Mouse (Mus musculus): ENCODE data around the gene Kctd18. TPM values are rescaled to one million over a fixed set of nuclear protein-coding genes. Genes with fewer than 3 reads are reported as not detected.

Kctd18 gene
- polyA plus RNA-seq, 1 experiment from 2014 or later = 17.4 TPM

DNA sequence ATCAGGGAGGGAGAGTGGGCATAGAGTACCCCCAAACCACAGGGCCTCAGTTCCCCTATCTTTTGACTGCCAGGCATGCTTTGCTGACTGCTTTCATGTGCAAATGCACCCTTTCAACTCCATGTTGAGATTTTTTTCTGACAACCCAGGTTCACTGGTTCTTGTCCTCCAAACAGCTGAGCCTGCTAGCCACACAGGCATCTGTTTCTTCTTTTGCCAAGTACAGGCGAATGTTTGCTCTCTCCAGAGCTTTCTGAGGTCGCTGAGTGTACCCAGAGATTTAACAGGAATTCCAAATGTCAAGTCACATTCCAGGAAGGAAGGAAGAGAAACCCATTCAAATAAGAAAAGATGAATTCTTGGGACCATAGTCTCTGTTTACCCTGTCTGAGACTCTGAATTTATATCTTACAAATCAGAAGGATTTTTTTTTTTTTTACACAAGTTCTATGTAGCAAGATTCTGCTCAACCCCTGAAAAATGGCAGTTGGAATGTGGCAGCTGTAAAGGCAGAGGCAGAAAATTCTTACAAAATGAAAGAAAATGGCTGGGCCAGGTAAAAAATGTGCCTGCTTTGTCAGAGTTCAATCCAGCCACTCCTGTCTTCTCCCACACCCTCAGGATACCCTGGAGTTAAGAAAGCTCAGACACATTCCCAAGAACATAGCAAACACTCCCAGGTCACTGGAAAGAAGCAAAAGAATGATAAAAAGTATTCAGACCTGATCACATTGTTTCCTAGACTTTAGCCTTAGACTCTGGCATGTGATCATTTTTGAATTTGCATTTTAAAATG, 71.0 kb downstream of the Kctd18 start:
- H3K9me3 ChIP-seq (replicated peaks; ENCODE audit: control insufficient read depth, low read length) = no peaks in the 10 kb centered on the region
- H3K4me2 ChIP-seq (ENCODE audit: low read depth, low read length) = no peak overlapping the region
- no peak overlapping the region for H3K9ac ChIP-seq (replicated peaks; ENCODE audit: low read length)
- no peaks in the 10 kb centered on the region for H3K27me3 ChIP-seq (ENCODE audit: control insufficient read depth, insufficient read depth, low read length)
- DNase-seq (ENCODE audit: low spot score) (peak; percentile 36), ATAC-seq (replicated peaks; ENCODE audit: insufficient number of reproducible peaks, low FRiP score, low TSS enrichment, low read depth) (no peak)
- WGBS = 19% methylated on average over 2 of the region's 2 CpGs
- H3K4me3 ChIP-seq (ENCODE audit: low read depth, low read length) = no peak overlapping the region
- H3K4me1 ChIP-seq (ENCODE audit: control insufficient read depth, insufficient read depth, low read length) = no peaks in the 10 kb centered on the region
- no peaks in the 10 kb centered on the region for H3K36me3 ChIP-seq (replicated peaks; ENCODE audit: control insufficient read depth, insufficient read depth, low read depth, low read length)
- no peak overlapping the region for H3K27ac ChIP-seq (replicated peaks; ENCODE audit: low read depth, low read length)

DNA sequence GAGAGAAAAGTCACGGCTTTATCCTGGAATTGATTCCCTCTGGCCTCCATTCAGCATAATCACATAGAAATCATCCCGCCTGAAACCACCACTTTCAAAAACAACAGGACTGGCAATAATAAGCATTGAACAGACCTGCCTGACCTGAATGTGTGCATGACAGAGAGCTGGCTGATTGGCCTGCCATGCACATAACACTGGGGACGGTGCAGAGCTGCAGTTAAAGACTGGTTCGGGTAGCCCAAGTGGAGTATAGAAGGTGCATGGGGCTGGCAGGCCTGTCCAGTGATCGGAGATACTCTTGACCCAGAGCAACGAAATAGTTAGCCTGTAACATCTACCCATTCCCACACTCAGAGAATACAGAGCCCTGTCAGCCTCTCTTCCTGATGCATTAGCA, 76.5 kb downstream of the Kctd18 start:
- H3K4me2 ChIP-seq (ENCODE audit: low read depth, low read length) = no peak overlapping the region
- DNase-seq (ENCODE audit: low spot score) (no peak), ATAC-seq (replicated peaks; ENCODE audit: insufficient number of reproducible peaks, low FRiP score, low TSS enrichment, low read depth) (no peak)
- H3K4me3 ChIP-seq (ENCODE audit: low read depth, low read length) = no peak overlapping the region
- H3K27ac ChIP-seq (replicated peaks; ENCODE audit: low read depth, low read length) = no peak overlapping the region
- WGBS = 67% methylated on average over 6 of the region's 6 CpGs
- H3K9ac ChIP-seq (replicated peaks; ENCODE audit: low read length) = no peak overlapping the region
- H3K4me1 ChIP-seq (ENCODE audit: control insufficient read depth, insufficient read depth, low read length) = no peaks in the 10 kb centered on the region
- no peaks in the 10 kb centered on the region for H3K27me3 ChIP-seq (ENCODE audit: control insufficient read depth, insufficient read depth, low read length)
- H3K36me3 ChIP-seq (replicated peaks; ENCODE audit: control insufficient read depth, insufficient read depth, low read depth, low read length) = no peaks in the 10 kb centered on the region
- no peaks in the 10 kb centered on the region for H3K9me3 ChIP-seq (replicated peaks; ENCODE audit: control insufficient read depth, low read length)

DNA sequence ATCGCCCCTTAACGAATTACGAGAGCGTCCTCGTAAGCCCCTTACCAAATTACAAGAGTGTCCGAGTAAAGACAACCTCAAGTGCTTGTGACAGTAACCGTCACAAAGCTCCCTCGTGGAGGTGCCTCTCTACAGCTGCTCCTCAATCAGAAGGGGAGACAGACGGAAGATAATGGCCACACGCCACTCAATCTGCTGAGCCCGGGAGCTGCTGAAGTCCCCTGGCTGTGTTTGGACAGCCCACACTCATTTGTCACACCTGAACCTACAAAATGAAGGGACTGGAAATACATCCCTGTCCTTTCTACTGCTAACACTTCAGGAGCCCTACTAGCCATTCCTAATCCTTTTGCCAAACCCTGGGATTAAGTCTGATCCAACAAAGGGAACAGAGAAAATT, 77.0 kb downstream of the Kctd18 start:
- no peak overlapping the region for H3K4me2 ChIP-seq (ENCODE audit: low read depth, low read length)
- H3K36me3 ChIP-seq (replicated peaks; ENCODE audit: control insufficient read depth, insufficient read depth, low read depth, low read length) = no peaks in the 10 kb centered on the region
- no peaks in the 10 kb centered on the region for H3K27me3 ChIP-seq (ENCODE audit: control insufficient read depth, insufficient read depth, low read length)
- DNase-seq (ENCODE audit: low spot score) = no peak
- no peaks in the 10 kb centered on the region for H3K4me1 ChIP-seq (ENCODE audit: control insufficient read depth, insufficient read depth, low read length)
- no peak overlapping the region for H3K4me3 ChIP-seq (ENCODE audit: low read depth, low read length)
- no peak overlapping the region for H3K9ac ChIP-seq (replicated peaks; ENCODE audit: low read length)
- no peaks in the 10 kb centered on the region for H3K9me3 ChIP-seq (replicated peaks; ENCODE audit: control insufficient read depth, low read length)
- WGBS = 52% methylated on average over 11 of the region's 11 CpGs
- H3K27ac ChIP-seq (replicated peaks; ENCODE audit: low read depth, low read length) = no peak overlapping the region
- no peak for ATAC-seq (replicated peaks; ENCODE audit: insufficient number of reproducible peaks, low FRiP score, low TSS enrichment, low read depth)

DNA sequence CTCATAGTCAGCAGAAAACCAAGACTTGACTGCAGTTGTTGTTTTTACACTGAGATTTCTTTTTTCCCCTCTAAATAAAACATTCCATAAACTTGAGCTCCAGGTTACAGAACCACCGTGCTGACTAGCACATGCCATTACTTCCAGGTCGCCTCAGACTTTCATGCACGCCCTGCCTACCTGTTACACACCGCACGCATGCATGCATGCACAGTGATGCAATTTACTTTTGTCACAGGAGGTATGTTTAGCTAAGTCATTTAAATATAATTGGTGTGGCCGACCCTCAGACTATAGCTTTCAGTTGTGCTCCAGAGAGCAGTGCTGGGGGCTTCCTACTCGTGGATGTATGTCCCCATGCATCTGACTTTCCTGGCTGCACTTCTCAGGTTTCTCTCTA, 77.7 kb downstream of the Kctd18 start:
- 44% methylated on average over 7 of the region's 7 CpGs for WGBS
- H3K36me3 ChIP-seq (replicated peaks; ENCODE audit: control insufficient read depth, insufficient read depth, low read depth, low read length) = no peaks in the 10 kb centered on the region
- H3K9ac ChIP-seq (replicated peaks; ENCODE audit: low read length) = no peak overlapping the region
- no peak overlapping the region for H3K4me2 ChIP-seq (ENCODE audit: low read depth, low read length)
- ATAC-seq (replicated peaks; ENCODE audit: insufficient number of reproducible peaks, low FRiP score, low TSS enrichment, low read depth) = peak; percentile 52; the same call in 1 of the 2 replicates
- no peaks in the 10 kb centered on the region for H3K9me3 ChIP-seq (replicated peaks; ENCODE audit: control insufficient read depth, low read length)
- no peaks in the 10 kb centered on the region for H3K27me3 ChIP-seq (ENCODE audit: control insufficient read depth, insufficient read depth, low read length)
- DNase-seq (ENCODE audit: low spot score) = peak; percentile 19
- H3K27ac ChIP-seq (replicated peaks; ENCODE audit: low read depth, low read length) = no peak overlapping the region
- H3K4me1 ChIP-seq (ENCODE audit: control insufficient read depth, insufficient read depth, low read length) = no peaks in the 10 kb centered on the region
- no peak overlapping the region for H3K4me3 ChIP-seq (ENCODE audit: low read depth, low read length)

DNA sequence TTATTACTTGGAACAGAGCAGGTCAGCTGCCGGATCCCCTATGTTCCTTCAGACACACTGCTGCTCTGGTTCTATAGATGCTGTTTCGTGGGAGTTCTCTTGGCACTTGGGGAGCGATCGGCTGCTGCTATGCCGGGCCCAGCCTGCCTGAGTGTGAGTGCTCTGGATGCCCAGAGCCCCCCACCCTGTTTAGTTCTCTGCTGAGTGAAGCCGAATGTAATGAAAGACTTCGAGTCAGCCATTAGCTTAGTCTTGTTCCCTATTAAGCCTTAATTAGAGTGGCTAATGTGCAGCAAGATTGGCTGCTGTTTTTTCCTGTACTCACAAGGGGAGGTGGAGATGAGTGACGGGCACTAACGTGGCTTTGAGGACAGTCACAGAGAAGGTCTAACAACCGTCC, 78.1 kb downstream of the Kctd18 start:
- H3K4me1 ChIP-seq (ENCODE audit: control insufficient read depth, insufficient read depth, low read length) = no peaks in the 10 kb centered on the region
- no peaks in the 10 kb centered on the region for H3K9me3 ChIP-seq (replicated peaks; ENCODE audit: control insufficient read depth, low read length)
- no peak overlapping the region for H3K9ac ChIP-seq (replicated peaks; ENCODE audit: low read length)
- no peak overlapping the region for H3K4me3 ChIP-seq (ENCODE audit: low read depth, low read length)
- ATAC-seq (replicated peaks; ENCODE audit: insufficient number of reproducible peaks, low FRiP score, low TSS enrichment, low read depth) (0 out of 2 replicates have a peak, but pooled peaks have one; percentile 23), DNase-seq (ENCODE audit: low spot score) (no peak)
- no peaks in the 10 kb centered on the region for H3K36me3 ChIP-seq (replicated peaks; ENCODE audit: control insufficient read depth, insufficient read depth, low read depth, low read length)
- H3K27ac ChIP-seq (replicated peaks; ENCODE audit: low read depth, low read length) = no peak overlapping the region
- H3K27me3 ChIP-seq (ENCODE audit: control insufficient read depth, insufficient read depth, low read length) = no peaks in the 10 kb centered on the region
- H3K4me2 ChIP-seq (ENCODE audit: low read depth, low read length) = no peak overlapping the region
- WGBS = 54% methylated on average over 10 of the region's 10 CpGs

DNA sequence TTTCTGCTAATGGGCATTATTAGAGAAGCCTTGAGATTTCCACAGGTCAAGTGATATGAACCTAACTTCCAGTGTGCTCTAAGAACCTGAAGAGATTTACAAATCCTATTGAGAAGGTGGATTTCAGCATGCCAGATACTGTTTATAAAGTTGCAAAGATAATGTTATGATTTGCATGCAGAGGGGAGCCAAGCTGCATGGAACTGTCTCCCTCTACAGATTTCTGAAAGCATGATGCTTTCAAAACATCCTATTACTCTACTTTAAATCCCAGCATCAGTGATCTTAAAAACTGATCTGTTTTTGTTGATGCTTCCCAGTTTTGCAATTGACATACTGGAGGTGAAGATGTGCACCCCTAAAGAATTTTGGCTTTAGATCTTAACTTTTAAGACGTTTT, 84.5 kb downstream of the Kctd18 start:
- Histone ChIP-seq H3K27me3 (ENCODE audit: control insufficient read depth, insufficient read depth, low read length) (no peaks in the 10 kb centered on the region), H3K4me1 (ENCODE audit: control insufficient read depth, insufficient read depth, low read length) (no peaks in the 10 kb centered on the region), H3K4me3 (ENCODE audit: low read depth, low read length) (no peak overlapping the region), H3K36me3 (replicated peaks; ENCODE audit: control insufficient read depth, insufficient read depth, low read depth, low read length) (no peaks in the 10 kb centered on the region), H3K9me3 (replicated peaks; ENCODE audit: control insufficient read depth, low read length) (no peaks in the 10 kb centered on the region), H3K27ac (replicated peaks; ENCODE audit: low read depth, low read length) (no peak overlapping the region), H3K9ac (replicated peaks; ENCODE audit: low read length) (no peak overlapping the region), H3K4me2 (ENCODE audit: low read depth, low read length) (no peak overlapping the region)
- ATAC-seq (replicated peaks; ENCODE audit: insufficient number of reproducible peaks, low FRiP score, low TSS enrichment, low read depth) = no peak
- WGBS = 62% methylated on average over 1 of the region's 1 CpGs
- no peak for DNase-seq (ENCODE audit: low spot score)

DNA sequence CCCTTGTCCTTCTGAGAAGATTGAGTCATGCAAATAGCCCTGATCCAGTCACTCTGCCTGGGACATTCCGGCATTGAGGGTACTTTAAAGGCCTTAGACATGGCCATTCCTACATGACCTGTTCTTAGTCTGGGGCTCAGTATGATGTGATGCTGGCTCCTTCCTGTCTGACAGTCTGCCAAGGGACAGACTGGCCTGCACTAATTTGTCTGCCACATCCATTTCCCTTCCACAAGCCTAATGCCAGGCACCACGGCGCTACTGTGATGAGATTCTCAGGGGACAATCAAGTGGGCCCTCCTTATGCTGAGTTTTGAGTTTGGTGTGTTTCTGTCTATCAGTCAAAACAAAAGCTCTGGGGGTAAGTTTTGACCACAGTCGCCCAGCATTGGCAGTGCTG, 100.2 kb downstream of the Kctd18 start:
- Histone ChIP-seq H3K4me1 (ENCODE audit: control insufficient read depth, insufficient read depth, low read length) (no peaks in the 10 kb centered on the region), H3K4me3 (ENCODE audit: low read depth, low read length) (no peak overlapping the region), H3K4me2 (ENCODE audit: low read depth, low read length) (no peak overlapping the region), H3K36me3 (replicated peaks; ENCODE audit: control insufficient read depth, insufficient read depth, low read depth, low read length) (no peaks in the 10 kb centered on the region), H3K27me3 (ENCODE audit: control insufficient read depth, insufficient read depth, low read length) (no peaks in the 10 kb centered on the region), H3K9me3 (replicated peaks; ENCODE audit: control insufficient read depth, low read length) (no peaks in the 10 kb centered on the region), H3K9ac (replicated peaks; ENCODE audit: low read length) (no peak overlapping the region), H3K27ac (replicated peaks; ENCODE audit: low read depth, low read length) (no peak overlapping the region)
- ATAC-seq (replicated peaks; ENCODE audit: insufficient number of reproducible peaks, low FRiP score, low TSS enrichment, low read depth) (no peak), DNase-seq (ENCODE audit: low spot score) (no peak)
- WGBS = 86% methylated on average over 4 of the region's 4 CpGs

DNA sequence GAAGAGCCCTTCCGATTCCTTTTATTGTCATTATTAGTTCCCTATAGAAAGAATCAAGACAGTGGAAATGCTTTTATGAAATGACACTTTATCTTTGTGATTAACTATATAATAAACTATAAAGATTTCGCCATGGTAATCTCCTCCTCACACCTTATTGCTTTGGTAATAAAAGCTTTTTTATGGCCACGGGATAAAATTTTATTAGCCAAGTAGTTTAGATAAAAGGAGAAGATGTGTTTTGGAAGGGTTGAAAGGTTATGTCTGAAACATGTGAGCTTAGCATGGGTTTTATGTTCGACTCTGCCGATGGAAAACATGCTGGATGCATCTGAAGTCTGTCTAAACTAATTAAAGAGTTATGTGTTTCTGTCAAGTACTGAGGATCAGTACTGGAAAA, 101.4 kb downstream of the Kctd18 start:
- Histone ChIP-seq H3K36me3 (replicated peaks; ENCODE audit: control insufficient read depth, insufficient read depth, low read depth, low read length) (no peaks in the 10 kb centered on the region), H3K9ac (replicated peaks; ENCODE audit: low read length) (no peak overlapping the region), H3K4me1 (ENCODE audit: control insufficient read depth, insufficient read depth, low read length) (no peaks in the 10 kb centered on the region), H3K27me3 (ENCODE audit: control insufficient read depth, insufficient read depth, low read length) (no peaks in the 10 kb centered on the region), H3K4me3 (ENCODE audit: low read depth, low read length) (no peak overlapping the region), H3K9me3 (replicated peaks; ENCODE audit: control insufficient read depth, low read length) (no peaks in the 10 kb centered on the region), H3K27ac (replicated peaks; ENCODE audit: low read depth, low read length) (no peak overlapping the region), H3K4me2 (ENCODE audit: low read depth, low read length) (no peak overlapping the region)
- 84% methylated on average over 5 of the region's 5 CpGs for WGBS
- DNase-seq (ENCODE audit: low spot score) (no peak), ATAC-seq (replicated peaks; ENCODE audit: insufficient number of reproducible peaks, low FRiP score, low TSS enrichment, low read depth) (no peak)

All from embryonic facial prominence, embryonic 11.5 days (tissue).